Mouse (Mus musculus): ENCODE measurements around the gene Acot12.

- TF ChIP-seq CTCF (IDR thresholded peaks at IDR 0.05 in 2 of 3, conservative IDR thresholded peaks at IDR 0.05 in 1 of 3; ENCODE audit: control insufficient read depth in 1 of 3, insufficient read depth in 1 of 3, low read depth in 2 of 3, low read length in 3 of 3, poor library complexity in 1 of 3, severe bottlenecking in 1 of 3) (no peak), MAFK (IDR thresholded peaks at IDR 0.05; ENCODE audit: borderline replicate concordance, low read depth, low read length) (no peak), EP300 (IDR thresholded peaks at IDR 0.05; ENCODE audit: low read depth in 1 of 2, low read length in 2 of 2) (no peak), NELFE (IDR thresholded peaks at IDR 0.05; ENCODE audit: low read depth, low read length) (no peak), POLR2A (IDR thresholded peaks at IDR 0.05; ENCODE audit: control insufficient read depth in 1 of 2, insufficient read depth in 1 of 2, low read depth in 1 of 2, low read length in 2 of 2, poor library complexity in 1 of 2) (no peak), MAX (IDR thresholded peaks at IDR 0.05; ENCODE audit: low read length) (no peak), RCOR1 (IDR thresholded peaks at IDR 0.05; ENCODE audit: low read depth, low read length) (no peak), GABPA (IDR thresholded peaks at IDR 0.05; ENCODE audit: low read depth, low read length) (no peak), TAL1 (IDR thresholded peaks at IDR 0.05; ENCODE audit: low read length) (no peak), POLR2AphosphoS5 (IDR thresholded peaks at IDR 0.05; ENCODE audit: borderline replicate concordance, low read depth, low read length) (no peak), GATA1 (IDR thresholded peaks at IDR 0.05; ENCODE audit: low read depth, low read length) (no peak)
Observed at GRCm38 (mm10) chr13:91768683-91769651, 27.7 kb downstream of the Acot12 start.

Measured in MEL (cell line).